ENCODE assay signal across 8 mouse cellular contexts in the genomic region with DNA sequence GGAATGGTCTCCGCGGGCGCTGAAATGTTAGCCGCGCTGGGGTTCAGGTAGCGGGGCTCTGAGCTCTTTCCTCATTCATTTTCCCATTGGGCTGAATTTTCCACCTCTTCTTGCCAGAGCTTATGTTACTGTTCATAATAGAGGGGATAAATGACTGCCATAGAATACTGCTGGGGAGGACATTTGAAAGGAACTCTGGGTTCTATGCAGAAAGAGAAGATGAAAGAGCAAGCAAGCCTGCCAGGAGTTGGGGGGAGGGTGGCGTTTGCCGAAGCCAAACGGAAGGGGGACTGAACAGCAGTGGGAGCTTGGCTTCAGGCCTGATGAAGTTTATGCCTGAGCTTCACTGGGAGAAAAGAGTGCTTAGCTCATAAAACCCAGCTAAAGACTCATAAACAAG. TPM values are rescaled to one million over a fixed set of nuclear protein-coding genes. Genes with fewer than 3 reads are reported as not detected.
DNase-seq lines count a peak whose midpoint lies in the region; ATAC-seq and TF ChIP-seq lines count a peak whose summit lies in the region.

No protein-coding gene starts in this region.

- no peaks in the 10 kb centered on the region for H3K4me1 ChIP-seq in lung, postnatal 0 days (ENCODE audit: insufficient read depth, low read depth, low read length)
- H3K4me1 ChIP-seq in lung, adult 2 months (ENCODE audit: control insufficient read depth, insufficient read depth, low read length) = no peaks in the 10 kb centered on the region
- H3K4me1 ChIP-seq in limb, embryonic 13.5 days = peaks cover 13% of the 10 kb centered on the region
- H3K4me1 ChIP-seq in stomach, embryonic 16.5 days (ENCODE audit: control insufficient read depth, insufficient read depth, low read length) = peaks cover 6% of the 10 kb centered on the region; the same call in 1 of the 2 replicates

- peak; percentile 54 for ATAC-seq in lung, postnatal 0 days
- peak; percentile 82 for ATAC-seq in limb, embryonic 13.5 days (ENCODE audit: low FRiP score, low read depth)
- ATAC-seq in stomach, embryonic 16.5 days (ENCODE audit: insufficient read depth, low FRiP score) = peak; percentile 57; the same call in 1 of the 2 replicates

- 57% methylated on average over 9 of the region's 9 CpGs for WGBS in lung, postnatal 0 days
- WGBS in lung, adult 2 months = 59% methylated on average over 9 of the region's 9 CpGs
- 34% methylated on average over 9 of the region's 9 CpGs for WGBS in limb, embryonic 13.5 days
- 45% methylated on average over 9 of the region's 9 CpGs for WGBS in stomach, embryonic 16.5 days

- peak; percentile 76 to 84 for DNase-seq in cerebellum, postnatal 10 days
- DNase-seq in cerebellum, adult 8-10 months = no peak
- peak; percentile 67 for DNase-seq in lung, postnatal 0 days (ENCODE audit: low spot score)
- DNase-seq in lung, adult 2 months = no peak
- DNase-seq in heart, adult 8-10 months (ENCODE audit: low spot score) = no peak
- DNase-seq in adrenal gland, adult (ENCODE audit: inconsistent age in 2 of 2, low spot score in 1 of 2) = no peak

- no peak overlapping the region for H3K4me2 ChIP-seq in lung, postnatal 0 days (replicated peaks; ENCODE audit: low read depth, low read length)
- peak overlapping the region; percentile 35 for H3K4me2 ChIP-seq in limb, embryonic 13.5 days (replicated peaks)
- H3K4me2 ChIP-seq in stomach, embryonic 16.5 days (ENCODE audit: low read depth, low read length) = 0 out of 2 replicates have a peak overlapping the region, but pooled peaks have one; percentile 5

- no peak overlapping the region for H3K9ac ChIP-seq in lung, postnatal 0 days (replicated peaks; ENCODE audit: low read depth)
- H3K9ac ChIP-seq in limb, embryonic 13.5 days = no peak overlapping the region
- H3K9ac ChIP-seq in stomach, embryonic 16.5 days (ENCODE audit: low read length) = no peak overlapping the region

- TF ChIP-seq POLR2A in lung, adult 2 months (IDR thresholded peaks at IDR 0.05; ENCODE audit: borderline replicate concordance, extremely low read depth, low read depth, low read length) = no peak

- no peaks in the 10 kb centered on the region for H3K9me3 ChIP-seq in lung, postnatal 0 days (ENCODE audit: low read length)
- H3K9me3 ChIP-seq in limb, embryonic 13.5 days = no peaks in the 10 kb centered on the region
- no peaks in the 10 kb centered on the region for H3K9me3 ChIP-seq in stomach, embryonic 16.5 days (replicated peaks; ENCODE audit: control insufficient read depth, low read length)

- H3K27me3 ChIP-seq in lung, postnatal 0 days (replicated peaks; ENCODE audit: insufficient read depth, low read length) = no peaks in the 10 kb centered on the region
- no peaks in the 10 kb centered on the region for H3K27me3 ChIP-seq in limb, embryonic 13.5 days
- no peaks in the 10 kb centered on the region for H3K27me3 ChIP-seq in stomach, embryonic 16.5 days (ENCODE audit: control insufficient read depth, insufficient read depth, low read length)

- no peak overlapping the region for H3K27ac ChIP-seq in lung, postnatal 0 days (ENCODE audit: low read length)
- H3K27ac ChIP-seq in limb, embryonic 13.5 days = peak overlapping the region; percentile 58
- H3K27ac ChIP-seq in stomach, embryonic 16.5 days (ENCODE audit: low read length) = peak overlapping the region; percentile 43; the same call in 1 of the 2 replicates

- H3K4me3 ChIP-seq in lung, postnatal 0 days (ENCODE audit: low read depth, low read length) = no peak overlapping the region
- H3K4me3 ChIP-seq in lung, adult 2 months (replicated peaks; ENCODE audit: extremely low read depth, low read depth, low read length) = no peak overlapping the region
- no peak overlapping the region; the same call in 1 of the 2 replicates for H3K4me3 ChIP-seq in limb, embryonic 13.5 days
- no peak overlapping the region for H3K4me3 ChIP-seq in stomach, embryonic 16.5 days (replicated peaks; ENCODE audit: low read length)

- no peaks in the 10 kb centered on the region for H3K36me3 ChIP-seq in lung, postnatal 0 days (ENCODE audit: insufficient read depth, low read length)
- H3K36me3 ChIP-seq in limb, embryonic 13.5 days = no peaks in the 10 kb centered on the region
- H3K36me3 ChIP-seq in stomach, embryonic 16.5 days (ENCODE audit: control insufficient read depth, insufficient read depth, low read length) = no peaks in the 10 kb centered on the region

- TF ChIP-seq CTCF in lung, postnatal 0 days (IDR thresholded peaks at IDR 0.05) = no peak
- no peak for TF ChIP-seq CTCF in lung, adult 2 months (IDR thresholded peaks at IDR 0.05; ENCODE audit: insufficient read depth, low read length)

- no peak for TF ChIP-seq EP300 in lung, postnatal 0 days (IDR thresholded peaks at IDR 0.05)

RNA-seq across cellular contexts. Expression of a gene that starts 34.2 kb away (rescaled TPM):
- 296 and 298 TPM in 2 replicates for polyA plus RNA-seq in lung, postnatal 0 days (2015; fragmentation: Nextera tagmentation; extraction: Ambion mirVana)
- polyA plus RNA-seq in lung, adult 2 months (2012; rRNA removed) = 144 and 162 TPM in 2 replicates
- 619 and 631 TPM in 2 replicates for polyA plus RNA-seq in limb, embryonic 13.5 days (2015; fragmentation: Nextera tagmentation; extraction: Ambion mirVana)
- 606 and 633 TPM in 2 replicates for polyA plus RNA-seq in stomach, embryonic 16.5 days (2015; fragmentation: Nextera tagmentation; extraction: Ambion mirVana)
- 1,000 to 10,000 TPM; 2,287 to 2,565 (median 2,388) TPM for total RNA-seq in heart, adult 8-10 months (2022)

RNA-seq across cellular contexts. Expression of a gene that starts 37.3 kb away (rescaled TPM):
- polyA plus RNA-seq in lung, postnatal 0 days (2015; fragmentation: Nextera tagmentation; extraction: Ambion mirVana) = 11.6 and 11.8 TPM in 2 replicates
- polyA plus RNA-seq in lung, adult 2 months (2012; rRNA removed) = 14.7 and 19.0 TPM in 2 replicates
- 14.1 and 15.6 TPM in 2 replicates for polyA plus RNA-seq in limb, embryonic 13.5 days (2015; fragmentation: Nextera tagmentation; extraction: Ambion mirVana)
- 19.7 and 23.7 TPM in 2 replicates for polyA plus RNA-seq in stomach, embryonic 16.5 days (2015; fragmentation: Nextera tagmentation; extraction: Ambion mirVana)
- 10 to 100 TPM; 10.9 to 14.0 (median 11.7) TPM for total RNA-seq in heart, adult 8-10 months (2022)

Comparison
In these comparisons a context has a peak if more than half of its experiments do, and no peak if none do; other contexts are left out.
1. DNase-seq: peak in cerebellum, postnatal 10 days (2 of 2) and lung, postnatal 0 days (single experiment); none in cerebellum, adult 8-10 months (single experiment), lung, adult 2 months (single experiment), heart, adult 8-10 months (single experiment) and adrenal gland, adult (0 of 2).
2. Peak in every context shown above with its lines, with median percentiles within 50 percentile points of each other: ATAC-seq.